Mouse (Mus musculus) forebrain, postnatal 0 days (tissue): ENCODE results near the gene Trem2. TPM values are rescaled to one million over a fixed set of nuclear protein-coding genes. Genes with fewer than 3 reads are reported as not detected.

Experiments used
- ATAC-seq: fragments of 200-750 bp; cut with Nextera tagmentation; 2 replicates; pipeline ENCODE4 v1.8.0; 2017; ENCODE audit warnings: mild to moderate bottlenecking, moderate library complexity
- DNase-seq: peaks from one replicate; pipeline ENCODE4 v3.0.0-alpha.2; 2015
- H3K27ac ChIP-seq: fragments of 300-500 bp; sonication (generic); 2 replicates; pipeline ENCODE4 v1.5.1; 2014; ENCODE audit warnings: low read depth, mild to moderate bottlenecking, antibody characterized with exemption, low read length, moderate library complexity, mixed read lengths
- H3K27me3 ChIP-seq: fragments of 300-500 bp; sonication (generic); 2 replicates; pipeline ENCODE4 v1.6.1; 2014; ENCODE audit warnings: mild to moderate bottlenecking, low read length, mixed read lengths; ENCODE audit not compliant: insufficient read depth
- H3K36me3 ChIP-seq: fragments of 300-500 bp; sonication (generic); 2 replicates; pipeline ENCODE4 v1.6.1; 2014; ENCODE audit warnings: mild to moderate bottlenecking, moderate library complexity; ENCODE audit not compliant: insufficient read depth
- H3K4me1 ChIP-seq: fragments of 300-500 bp; sonication (generic); 2 replicates; pipeline ENCODE4 v1.6.1; 2014; ENCODE audit warnings: antibody characterized with exemption; ENCODE audit not compliant: insufficient read depth
- H3K4me2 ChIP-seq: fragments of 300-500 bp; sonication (generic); 2 replicates; pipeline ENCODE4 v1.6.1; 2014; ENCODE audit warnings: low read depth, mild to moderate bottlenecking, moderate library complexity
- H3K4me3 ChIP-seq: fragments of 300-500 bp; sonication (generic); 2 replicates; pipeline ENCODE4 v1.5.1; 2014; ENCODE audit warnings: low read depth, low read length, mixed read lengths
- H3K9ac ChIP-seq: fragments of 300-500 bp; sonication (generic); 2 replicates; pipeline ENCODE4 v1.6.1; 2014; ENCODE audit warnings: mild to moderate bottlenecking
- H3K9me3 ChIP-seq: fragments of 300-500 bp; sonication (generic); 2 replicates; pipeline ENCODE4 v1.6.1; 2016; ENCODE audit warnings: low read length
- CTCF ChIP-seq: sonication (generic); IDR thresholded peaks from 2 replicates; pipeline ENCODE4 v1.5.1; 2016; ENCODE audit warnings: antibody characterized with exemption, control low read depth, low read depth
- WGBS: fragments of 180-500 bp; shearing (Covaris S2); extraction: QIAGEN DNeasy Blood & Tissue Kit; methylation state at CpG from one replicate; pipeline ENCODE4 v1.1.7; 2014; 5-methylcytosine and 5-hydroxymethylcytosine counted together
- polyA plus RNA-seq: library from polyadenylated mRNA; unstranded; fragments of >200 nt; fragmentation: Nextera tagmentation; extraction: Ambion mirVana; gene quantifications from 2 replicates; pipeline ENCODE4 v1.2.1, GENCODE M21; 2015
- total RNA-seq: library from RNA; depleted of rRNA; stranded (reverse); fragments of >200 nt; gene quantifications from 2 replicates; pipeline ENCODE4 v1.2.3, GENCODE M21; 2014

Trem2 gene
- total and polyA plus RNA-seq, 2 experiments from 2014 or later, result 5.4 to 9.3 TPM

- Histone ChIP-seq H3K9me3 (no peaks in the 10 kb centered on the region), H3K36me3 (no peaks in the 10 kb centered on the region), H3K4me2 (no peak overlapping the region), H3K27me3 (no peaks in the 10 kb centered on the region), H3K4me3 (no peak overlapping the region), H3K4me1 (peaks cover 3% of the 10 kb centered on the region; the same call in 1 of the 2 replicates), H3K27ac (no peak overlapping the region), H3K9ac (no peak overlapping the region)
- ATAC-seq, result no peak
- DNase-seq, result peak; percentile 9
- 53% methylated on average over 3 of the region's 3 CpGs for WGBS
- TF ChIP-seq CTCF, result no peak
Measured at GRCm38 (mm10) chr17:48362346-48362745, 16.1 kb downstream of the Trem2 start.

GRCm38 (mm10) chr17:48362966-48363365, 16.8 kb downstream of the Trem2 start:
- Histone ChIP-seq H3K36me3 (no peaks in the 10 kb centered on the region), H3K4me2 (no peak overlapping the region), H3K9ac (no peak overlapping the region), H3K27ac (no peak overlapping the region), H3K4me3 (no peak overlapping the region), H3K9me3 (no peaks in the 10 kb centered on the region), H3K27me3 (no peaks in the 10 kb centered on the region), H3K4me1 (peaks cover 3% of the 10 kb centered on the region; the same call in 1 of the 2 replicates)
- ATAC-seq (peak; percentile 53), DNase-seq (peak; percentile 72)
- WGBS, result 62% methylated on average over 8 of the region's 8 CpGs
- no peak for TF ChIP-seq CTCF

- Histone ChIP-seq H3K4me1 (peaks cover 3% of the 10 kb centered on the region; the same call in 1 of the 2 replicates), H3K27me3 (no peaks in the 10 kb centered on the region), H3K36me3 (no peaks in the 10 kb centered on the region), H3K4me2 (no peak overlapping the region), H3K4me3 (no peak overlapping the region), H3K27ac (no peak overlapping the region), H3K9me3 (no peaks in the 10 kb centered on the region), H3K9ac (no peak overlapping the region)
- TF ChIP-seq CTCF, result no peak
- DNase-seq (no peak), ATAC-seq (peak; percentile 20; the same call in 1 of the 2 replicates)
- WGBS, result 61% methylated on average over 6 of the region's 6 CpGs
Measured at GRCm38 (mm10) chr17:48363421-48363965, 17.3 kb downstream of the Trem2 start.

- no peak overlapping the region for H3K27ac ChIP-seq
- H3K36me3 ChIP-seq, result no peaks in the 10 kb centered on the region
- H3K4me2 ChIP-seq, result no peak overlapping the region
- no peak for DNase-seq
- TF ChIP-seq CTCF, result no peak
- no peak overlapping the region for H3K9ac ChIP-seq
- no peak for ATAC-seq
- peaks cover 3% of the 10 kb centered on the region; the same call in 1 of the 2 replicates for H3K4me1 ChIP-seq
- WGBS, result 65% methylated on average over 9 of the region's 9 CpGs
- H3K9me3 ChIP-seq, result no peaks in the 10 kb centered on the region
- H3K4me3 ChIP-seq, result no peak overlapping the region
- H3K27me3 ChIP-seq, result no peaks in the 10 kb centered on the region
Measured at GRCm38 (mm10) chr17:48365511-48366155, 19.4 kb downstream of the Trem2 start.

DNA sequence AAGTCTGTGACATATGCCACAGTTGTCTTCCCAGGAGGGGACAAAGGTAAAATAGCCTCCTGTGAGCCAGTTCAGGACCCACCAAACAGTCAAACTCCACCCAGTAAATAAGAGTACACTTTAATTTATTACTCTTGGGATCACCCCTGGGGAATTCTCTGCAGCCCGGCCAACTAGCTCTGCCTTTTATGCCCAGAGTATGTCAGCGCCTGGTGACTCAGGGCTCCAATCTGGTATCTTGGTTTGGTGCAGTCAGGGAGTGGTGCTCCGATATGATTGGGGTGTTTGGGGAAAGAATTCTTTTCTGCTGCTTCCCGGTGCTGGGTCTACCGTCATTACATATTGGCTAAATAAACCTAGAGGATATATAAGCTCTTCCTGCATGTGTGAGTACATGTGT, 20.6 kb downstream of the Trem2 start:
- H3K4me1 ChIP-seq, result peaks cover 3% of the 10 kb centered on the region; the same call in 1 of the 2 replicates
- H3K27me3 ChIP-seq, result no peaks in the 10 kb centered on the region
- H3K9ac ChIP-seq, result no peak overlapping the region
- ATAC-seq (no peak), DNase-seq (no peak)
- H3K4me3 ChIP-seq, result no peak overlapping the region
- no peaks in the 10 kb centered on the region for H3K36me3 ChIP-seq
- 89% methylated on average over 5 of the region's 5 CpGs for WGBS
- H3K4me2 ChIP-seq, result no peak overlapping the region
- H3K9me3 ChIP-seq, result no peaks in the 10 kb centered on the region
- H3K27ac ChIP-seq, result no peak overlapping the region
- TF ChIP-seq CTCF, result no peak

DNA sequence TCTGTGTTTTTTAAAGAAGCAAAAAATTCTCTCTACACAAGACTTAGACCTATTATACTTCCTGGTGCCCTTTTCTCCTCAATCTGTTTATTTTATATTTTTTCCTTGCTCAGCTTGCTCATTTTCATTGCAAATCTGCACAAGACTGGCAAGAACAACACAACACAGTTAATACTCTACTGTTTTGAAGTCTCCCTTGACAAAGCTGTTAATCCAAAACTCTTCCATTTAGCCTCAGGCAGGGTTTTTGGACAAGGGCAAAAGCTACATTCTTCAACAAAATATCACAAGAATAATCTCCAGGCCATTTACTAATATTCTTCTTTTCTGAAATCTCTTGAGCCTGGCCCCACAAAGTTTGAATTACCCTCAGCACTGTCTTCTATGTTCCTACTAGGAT, 25.4 kb downstream of the Trem2 start:
- H3K4me3 ChIP-seq, result no peak overlapping the region
- DNase-seq, result no peak
- no peak overlapping the region for H3K9ac ChIP-seq
- no peak overlapping the region for H3K27ac ChIP-seq
- no peaks in the 10 kb centered on the region for H3K9me3 ChIP-seq
- no peak for ATAC-seq
- H3K4me2 ChIP-seq, result no peak overlapping the region
- no peaks in the 10 kb centered on the region for H3K27me3 ChIP-seq
- no peaks in the 10 kb centered on the region for H3K4me1 ChIP-seq
- no peaks in the 10 kb centered on the region for H3K36me3 ChIP-seq
- no peak for TF ChIP-seq CTCF

- no peak for TF ChIP-seq CTCF
- whole genome bisulfite sequencing, result 78% methylated on average over 8 of the region's 8 CpGs
Measured at GRCm38 (mm10) chr17:48372987-48373386, 26.8 kb downstream of the Trem2 start.

More at GRCm38 (mm10) chr17:48372987-48373386, 26.8 kb downstream of the Trem2 start:
- H3K9me3 ChIP-seq, result no peaks in the 10 kb centered on the region
- H3K4me3 ChIP-seq, result no peak overlapping the region
- DNase-seq (peak; percentile 13), ATAC-seq (peak; percentile 54)
- H3K27ac ChIP-seq, result no peak overlapping the region
- H3K36me3 ChIP-seq, result no peaks in the 10 kb centered on the region
- H3K27me3 ChIP-seq, result no peaks in the 10 kb centered on the region
- H3K9ac ChIP-seq, result no peak overlapping the region
- no peak overlapping the region for H3K4me2 ChIP-seq
- no peaks in the 10 kb centered on the region for H3K4me1 ChIP-seq
